Mouse (Mus musculus) midbrain, embryonic 10.5 days (tissue): ENCODE measurements around the gene Tmem39b. TPM values are rescaled to one million over a fixed set of nuclear protein-coding genes. Genes with fewer than 3 reads are reported as not detected.
"Not testable (repeated sequence)": the region's sequence is repeated elsewhere in the genome, so short reads cannot be mapped to it uniquely, and the experiment has no call there.

Experiments used
- DNase-seq: peaks from one replicate; pipeline ENCODE4 v3.0.0-alpha.2; 2017; ENCODE audit warnings: low spot score
- H3K27ac ChIP-seq: fragments of 300-500 bp; sonication (generic); replicated peaks from 2 replicates; pipeline ENCODE4 v1.5.1; 2016; ENCODE audit warnings: mild to moderate bottlenecking
- H3K27me3 ChIP-seq: fragments of 300-500 bp; sonication (generic); 2 replicates; pipeline ENCODE4 v1.6.1; 2016; ENCODE audit warnings: low read depth, mild to moderate bottlenecking; ENCODE audit not compliant: poor library complexity, severe bottlenecking
- H3K36me3 ChIP-seq: fragments of 300-500 bp; sonication (generic); 2 replicates; pipeline ENCODE4 v1.6.1; 2016; ENCODE audit warnings: mild to moderate bottlenecking, moderate library complexity
- H3K4me1 ChIP-seq: fragments of 300-500 bp; sonication (generic); 2 replicates; pipeline ENCODE4 v1.6.1; 2016
- H3K4me3 ChIP-seq: fragments of 300-500 bp; sonication (generic); 2 replicates; pipeline ENCODE4 v1.5.1; 2016; ENCODE audit warnings: mild to moderate bottlenecking, moderate library complexity
- H3K9me3 ChIP-seq: fragments of 300-500 bp; sonication (generic); replicated peaks from 2 replicates; pipeline ENCODE4 v1.6.1; 2016; ENCODE audit warnings: mild to moderate bottlenecking
- WGBS: fragments of 180-500 bp; shearing (Covaris S2); methylation state at CpG from one replicate; pipeline ENCODE4 v1.1.7; 2016; 5-methylcytosine and 5-hydroxymethylcytosine counted together
- polyA plus RNA-seq: library from polyadenylated mRNA; unstranded; fragments of >200 nt; fragmentation: Nextera tagmentation; extraction: Ambion mirVana; gene quantifications from 2 replicates; pipeline ENCODE4 v1.2.1, GENCODE M21; 2016

The Tmem39b gene
- polyA plus RNA-seq = 15.1 and 17.4 TPM in 2 replicates

DNA sequence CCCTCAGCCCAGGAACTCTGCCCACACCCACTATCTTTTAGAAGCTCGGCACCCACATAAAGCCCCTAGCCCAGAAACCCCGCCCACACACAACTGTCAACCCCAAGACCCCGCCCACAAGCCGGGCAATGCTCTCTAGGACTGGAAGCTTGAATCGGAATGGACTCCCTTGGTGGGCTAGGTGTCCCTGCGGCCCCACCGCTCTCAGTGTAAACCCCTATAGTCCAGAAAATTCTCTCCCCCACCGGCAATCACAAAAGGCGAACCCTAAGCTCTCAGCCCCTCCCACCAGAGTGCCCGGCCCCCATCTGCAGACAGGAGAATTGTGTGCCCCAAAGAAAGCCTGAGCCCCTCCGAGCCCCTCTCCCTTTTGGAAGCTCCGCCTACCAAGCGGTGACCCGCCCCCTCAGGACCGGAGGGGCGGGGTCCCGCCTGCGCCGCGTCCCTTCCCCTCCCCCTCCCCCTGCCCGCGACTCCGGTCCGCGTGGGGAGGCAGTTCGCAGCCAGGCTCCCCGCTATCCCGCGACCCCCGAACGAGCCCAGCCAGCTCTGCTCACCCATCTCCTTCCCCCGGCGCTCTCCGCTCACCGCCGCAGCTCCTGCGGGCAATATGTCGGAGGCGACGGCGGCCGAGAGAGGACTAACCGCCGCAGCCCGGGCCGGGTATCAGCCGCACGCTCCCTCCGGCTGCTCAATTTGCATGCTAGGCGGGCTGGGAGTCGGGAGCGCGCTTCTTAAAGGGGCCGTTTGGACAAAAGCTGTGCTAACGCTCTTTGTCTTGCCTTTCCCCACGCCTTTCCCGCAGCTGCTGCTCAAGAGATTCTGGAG is at the start of gene Tmem39b:
Tmem39b (minus strand) TSS at position 681 of the 828 bp plus-strand sequence.
- H3K27me3 ChIP-seq = no peaks in the 10 kb centered on the region
- WGBS = under 1% methylated on average over 57 of the region's 57 CpGs
- H3K4me1 ChIP-seq = peaks cover 23% of the 10 kb centered on the region
- H3K27ac ChIP-seq = peak within 1 kb of the TSS; percentile 96
- peak; percentile 97 for DNase-seq
- H3K36me3 ChIP-seq = peaks cover 38% of the 10 kb centered on the region
- H3K4me3 ChIP-seq = peak within 1 kb of the TSS; percentile 81
- no peaks in the 10 kb centered on the region for H3K9me3 ChIP-seq

DNA sequence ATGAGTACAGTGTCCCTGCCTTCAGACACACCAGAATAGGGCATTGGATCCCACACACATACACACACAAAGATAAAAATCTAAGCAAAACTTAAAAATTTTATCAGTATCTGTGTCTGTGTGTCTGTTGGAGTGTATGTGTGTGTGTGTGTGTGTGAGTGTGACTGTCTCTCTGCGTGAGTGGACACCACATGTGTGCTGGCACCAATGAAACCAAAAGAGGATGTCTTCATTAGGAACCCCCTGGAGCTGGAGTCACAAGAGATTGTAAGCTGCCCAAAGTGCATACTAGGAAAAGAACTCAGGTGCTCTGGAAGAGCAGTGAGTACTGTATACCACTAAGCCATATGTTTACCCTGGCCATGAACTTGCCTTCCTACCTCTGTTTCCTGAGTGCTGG is 49.5 kb upstream of the Tmem39b start:
- 88% methylated on average over 1 of the region's 1 CpGs for WGBS
- Histone ChIP-seq H3K27ac (no peak overlapping the region), H3K4me3 (no peak overlapping the region), H3K4me1 (peaks cover 25% of the 10 kb centered on the region), H3K36me3 (no peaks in the 10 kb centered on the region), H3K9me3 (no peaks in the 10 kb centered on the region), H3K27me3 (0 out of 2 replicates have a peak, but pooled peaks cover 5% of the 10 kb centered on the region)
- DNase-seq = no peak

DNA sequence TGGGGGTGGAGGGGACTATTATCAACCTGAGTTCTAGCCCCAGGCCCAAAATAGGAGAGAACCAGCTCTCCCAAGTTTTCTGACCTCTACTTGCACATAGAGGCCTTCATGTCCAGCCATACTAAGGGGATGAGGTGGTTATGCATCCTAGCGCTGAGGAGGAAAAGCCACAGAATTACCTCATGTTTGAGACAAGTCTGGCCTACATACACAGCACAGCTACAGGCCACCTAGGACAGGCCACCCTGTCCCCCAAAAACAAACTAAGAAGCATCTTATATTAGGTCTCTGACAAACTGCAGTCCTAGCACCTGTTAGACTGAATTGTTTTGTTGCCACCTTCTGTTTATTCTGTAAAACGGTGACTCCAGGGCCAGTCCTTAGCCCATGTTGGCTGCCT is 46.9 kb upstream of the Tmem39b start:
- H3K27ac ChIP-seq = peak overlapping the region; percentile 94
- 50% methylated on average over 2 of the region's 2 CpGs for WGBS
- H3K27me3 ChIP-seq = no peaks in the 10 kb centered on the region
- peaks cover 30% of the 10 kb centered on the region for H3K4me1 ChIP-seq
- no peaks in the 10 kb centered on the region for H3K9me3 ChIP-seq
- DNase-seq = no peak
- peaks cover 16% of the 10 kb centered on the region for H3K36me3 ChIP-seq
- peak overlapping the region; percentile 100 for H3K4me3 ChIP-seq

DNA sequence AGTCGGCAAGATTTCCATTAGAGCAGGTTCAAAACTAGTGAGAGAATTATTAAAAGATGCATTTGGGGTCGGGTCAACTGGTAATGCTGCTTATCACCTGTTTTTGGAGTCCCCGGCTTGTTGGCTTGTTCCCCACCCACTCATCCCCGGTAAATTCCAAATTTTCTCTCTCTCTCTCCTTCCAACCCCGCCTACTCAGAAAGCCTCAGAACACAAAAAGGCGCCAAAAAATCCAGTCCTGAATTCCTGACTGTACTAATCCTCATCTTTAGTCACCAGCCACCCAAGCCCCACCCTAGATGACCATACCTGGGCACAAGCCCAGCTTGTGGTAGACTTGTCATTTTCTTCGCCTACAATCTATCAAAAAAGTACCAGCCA is 46.4 kb upstream of the Tmem39b start:
- H3K27me3 ChIP-seq = no peaks in the 10 kb centered on the region
- DNase-seq = no peak
- H3K9me3 ChIP-seq = no peaks in the 10 kb centered on the region
- peaks cover 19% of the 10 kb centered on the region for H3K36me3 ChIP-seq
- peak overlapping the region; percentile 100 for H3K4me3 ChIP-seq
- H3K4me1 ChIP-seq = peaks cover 30% of the 10 kb centered on the region
- 9% methylated on average over 7 of the region's 7 CpGs for WGBS
- peak overlapping the region; percentile 94 for H3K27ac ChIP-seq

DNA sequence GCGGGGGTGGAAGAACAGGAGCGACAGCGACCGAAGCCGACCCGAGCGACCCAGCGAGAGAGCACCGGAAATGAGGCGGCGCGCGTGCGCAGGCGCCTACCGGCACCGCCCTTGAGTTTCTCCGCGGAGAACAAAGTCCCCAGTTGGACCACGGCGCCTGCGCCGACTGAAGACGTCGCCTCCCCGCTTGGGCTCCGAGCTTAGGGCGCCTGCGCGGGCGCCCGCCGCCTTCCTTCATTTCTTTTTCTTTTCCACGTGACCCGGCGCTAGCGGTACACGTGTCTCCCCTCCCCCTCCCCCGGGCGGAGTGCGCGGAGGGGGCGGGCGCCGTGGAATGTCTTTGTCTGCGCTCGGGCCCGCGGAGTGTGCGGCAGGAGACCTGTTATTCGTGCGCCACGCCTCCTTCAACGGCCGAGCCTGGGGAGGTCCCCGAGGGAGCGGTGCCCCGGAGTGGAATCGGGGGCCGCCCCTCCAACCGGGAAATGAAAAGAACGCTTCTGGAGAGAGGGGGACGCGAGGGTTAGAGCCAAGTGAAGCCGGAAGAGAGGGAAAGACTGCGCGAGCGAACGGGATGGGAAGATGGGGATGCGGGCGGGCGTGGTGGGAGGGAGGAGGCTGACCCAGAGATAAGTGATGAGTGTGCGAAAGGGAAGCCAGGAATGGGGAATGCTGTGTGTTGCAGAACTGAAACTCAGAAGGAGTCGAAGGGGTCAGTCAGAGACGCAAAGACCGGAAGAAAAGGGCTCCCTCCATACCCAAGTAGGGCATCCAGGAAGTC is 45.8 kb upstream of the Tmem39b start, which contains the start of gene Khdrbs1:
Khdrbs1 (minus strand) TSS at position 72 of the 778 bp plus-strand sequence.
- Histone ChIP-seq H3K36me3 (peaks cover 23% of the 10 kb centered on the region), H3K4me1 (peaks cover 30% of the 10 kb centered on the region), H3K4me3 (peak within 1 kb of the TSS; percentile 100), H3K27ac (peak within 1 kb of the TSS; percentile 94), H3K27me3 (no peaks in the 10 kb centered on the region), H3K9me3 (no peaks in the 10 kb centered on the region)
- peak; percentile 99 for DNase-seq
- 1% methylated on average over 76 of the region's 76 CpGs for WGBS

DNA sequence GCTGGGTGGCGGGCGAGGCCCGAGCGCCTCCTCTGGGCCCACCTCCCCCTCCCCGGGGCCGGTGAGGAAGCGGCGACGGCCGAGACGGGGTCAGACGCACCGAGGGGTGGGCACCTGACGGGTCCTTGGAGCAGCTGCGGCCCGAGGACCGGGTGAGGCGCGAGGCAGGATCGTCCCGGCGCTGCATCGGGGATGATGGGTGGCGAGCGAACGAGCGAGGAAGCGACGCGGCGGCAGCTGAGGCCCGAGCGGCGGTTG is 45.3 kb upstream of the Tmem39b start:
- 0% methylated on average over 34 of the region's 34 CpGs for WGBS
- Histone ChIP-seq H3K9me3 (no peaks in the 10 kb centered on the region), H3K36me3 (peaks cover 28% of the 10 kb centered on the region), H3K4me3 (peak overlapping the region; percentile 100), H3K27ac (peak overlapping the region; percentile 94), H3K4me1 (peaks cover 30% of the 10 kb centered on the region), H3K27me3 (no peaks in the 10 kb centered on the region)
- no peak for DNase-seq

DNA sequence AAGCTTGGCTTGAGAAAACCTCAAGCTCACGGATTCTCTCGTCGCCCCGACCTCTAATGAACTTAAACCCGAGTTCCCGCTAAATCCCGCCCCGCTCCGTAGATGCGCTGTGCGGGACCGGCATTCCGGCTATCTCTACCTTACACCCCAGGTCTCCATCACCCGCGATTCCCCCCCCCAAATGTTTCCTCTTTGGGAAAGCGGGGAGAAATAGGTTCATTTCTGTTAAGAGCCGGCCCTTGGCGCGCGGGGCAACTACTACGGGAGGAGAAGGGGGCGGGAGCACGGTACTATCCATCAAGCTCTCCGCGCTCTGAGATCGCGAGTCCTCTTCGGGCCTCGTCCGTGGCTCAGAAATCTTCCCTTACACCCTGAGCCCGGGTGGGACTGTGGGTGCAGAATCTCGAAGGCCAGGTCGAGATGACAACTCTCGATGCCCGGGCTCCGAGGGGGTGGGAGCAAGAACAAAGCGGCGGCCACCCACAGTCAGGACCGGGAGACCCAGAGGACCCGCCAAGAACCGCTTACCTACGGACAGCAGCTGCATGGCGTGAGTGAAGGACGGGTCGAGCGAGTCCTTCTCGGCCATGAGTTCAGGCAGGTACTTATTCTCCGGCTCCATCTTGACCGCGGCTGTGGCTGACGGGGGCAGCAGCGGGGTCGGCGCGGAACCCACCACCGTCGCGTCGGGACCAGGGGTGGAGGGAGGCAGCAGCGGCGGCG is 44.8 kb upstream of the Tmem39b start:
- Histone ChIP-seq H3K27me3 (no peaks in the 10 kb centered on the region), H3K4me3 (peak overlapping the region; percentile 100), H3K27ac (peak overlapping the region; percentile 94), H3K9me3 (no peaks in the 10 kb centered on the region), H3K36me3 (peaks cover 33% of the 10 kb centered on the region), H3K4me1 (peaks cover 30% of the 10 kb centered on the region)
- under 1% methylated on average over 62 of the region's 62 CpGs for WGBS
- peak; percentile 51 for DNase-seq

DNA sequence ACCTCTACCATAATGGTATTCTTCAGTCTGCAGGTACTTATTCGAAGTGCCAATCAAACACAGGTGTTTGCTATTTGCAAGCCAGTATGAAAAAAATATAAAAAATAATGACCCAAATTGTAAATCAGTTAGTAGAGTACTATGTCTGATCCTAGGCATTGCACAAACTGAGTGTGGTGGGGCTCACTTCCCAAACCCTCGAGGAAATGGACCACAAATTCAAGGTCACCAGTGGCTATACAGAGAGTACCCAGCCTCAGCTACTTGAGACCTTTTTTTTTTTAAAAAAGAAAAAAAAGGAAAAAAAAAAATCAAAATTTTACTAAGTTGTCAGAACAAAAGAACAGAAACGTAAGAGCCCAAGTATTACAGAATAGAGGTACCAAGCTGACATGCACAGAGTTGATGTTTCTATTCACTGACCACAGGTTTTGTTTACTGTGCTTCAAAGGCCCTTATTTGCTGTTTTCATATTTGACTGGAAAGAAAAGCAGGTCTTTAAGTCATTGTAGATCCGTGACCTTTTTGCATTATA is 42.5 kb upstream of the Tmem39b start:
- Histone ChIP-seq H3K4me1 (peaks cover 26% of the 10 kb centered on the region), H3K27me3 (no peaks in the 10 kb centered on the region), H3K4me3 (peak overlapping the region; percentile 100; the same call in 1 of the 2 replicates), H3K9me3 (no peaks in the 10 kb centered on the region), H3K36me3 (peaks cover 52% of the 10 kb centered on the region), H3K27ac (no peak overlapping the region)
- 91% methylated on average over 4 of the region's 4 CpGs for WGBS
- DNase-seq = no peak

DNA sequence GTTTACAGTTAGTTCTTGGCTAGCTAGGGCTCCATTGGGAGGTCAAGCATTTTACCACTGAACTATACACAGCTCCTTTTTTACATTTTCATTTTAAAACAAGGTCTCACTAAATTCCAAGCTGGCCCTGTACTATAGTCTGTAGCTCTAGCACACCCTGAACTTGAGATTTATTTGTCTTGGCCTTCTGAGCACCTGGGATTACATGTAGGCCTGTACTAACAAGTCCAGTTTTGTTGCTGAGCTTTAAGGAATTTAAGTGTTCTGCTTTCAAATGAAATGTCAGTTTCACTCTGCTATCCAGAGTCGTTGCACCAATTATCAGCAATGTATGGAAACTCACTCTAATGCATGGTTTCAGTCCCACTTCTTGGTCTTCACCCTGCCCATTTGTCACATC is 39.5 kb upstream of the Tmem39b start:
- H3K36me3 ChIP-seq = peaks cover 80% of the 10 kb centered on the region
- H3K27me3 ChIP-seq = no peaks in the 10 kb centered on the region
- H3K4me1 ChIP-seq = peaks cover 17% of the 10 kb centered on the region
- H3K4me3 ChIP-seq = no peak overlapping the region
- 98% methylated on average over 1 of the region's 1 CpGs for WGBS
- no peaks in the 10 kb centered on the region for H3K9me3 ChIP-seq
- no peak overlapping the region for H3K27ac ChIP-seq
- DNase-seq = no peak

DNA sequence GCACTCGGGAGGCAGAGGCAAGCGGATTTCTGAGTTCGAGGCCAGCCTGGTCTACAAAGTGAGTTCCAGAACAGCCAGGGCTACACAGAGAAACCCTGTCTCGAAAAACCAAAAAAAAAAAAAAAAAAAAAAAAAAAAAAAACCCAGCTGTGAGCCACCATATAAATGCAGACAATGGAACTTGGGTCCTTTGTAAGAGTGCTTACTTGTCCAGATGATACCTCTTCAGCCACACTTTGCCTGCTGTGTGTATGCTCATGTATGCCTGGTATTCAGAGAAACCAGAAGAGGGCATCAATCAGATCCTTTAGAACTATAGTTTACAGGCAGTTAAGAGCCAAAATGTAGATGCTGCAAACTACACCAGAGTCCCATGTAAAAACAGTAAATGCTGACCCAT is 38.8 kb upstream of the Tmem39b start:
- H3K27ac ChIP-seq, H3K4me3 ChIP-seq, H3K27me3 ChIP-seq, H3K9me3 ChIP-seq, DNase-seq: not testable (repeated sequence)
- 93% methylated on average over 4 of the region's 4 CpGs for WGBS
- Histone ChIP-seq H3K4me1 (peaks cover 15% of the 10 kb centered on the region), H3K36me3 (peaks cover 87% of the 10 kb centered on the region)

DNA sequence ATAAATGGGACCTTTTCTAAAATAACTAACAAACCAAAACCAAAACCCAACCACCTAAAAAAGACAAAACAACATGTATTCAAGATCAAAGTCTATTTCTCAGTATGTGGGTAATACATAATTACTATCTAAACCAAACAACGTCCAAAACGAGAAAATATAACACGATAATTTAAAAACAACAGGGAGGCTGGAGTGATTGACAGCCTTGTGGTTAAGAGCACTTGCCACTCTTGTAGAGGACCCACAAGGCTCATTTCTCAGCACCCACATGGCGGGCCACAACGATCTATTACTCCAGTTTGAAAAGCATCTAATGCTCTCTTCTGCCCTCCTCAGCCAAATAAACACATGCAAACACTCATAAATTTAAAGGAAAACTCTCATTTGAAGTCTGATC is 34.8 kb upstream of the Tmem39b start:
- no peaks in the 10 kb centered on the region for H3K4me1 ChIP-seq
- no peaks in the 10 kb centered on the region for H3K9me3 ChIP-seq
- H3K4me3 ChIP-seq = no peak overlapping the region
- peaks cover 93% of the 10 kb centered on the region for H3K36me3 ChIP-seq
- WGBS = 92% methylated on average over 5 of the region's 5 CpGs
- H3K27me3 ChIP-seq = no peaks in the 10 kb centered on the region
- DNase-seq = no peak
- H3K27ac ChIP-seq = no peak overlapping the region

DNA sequence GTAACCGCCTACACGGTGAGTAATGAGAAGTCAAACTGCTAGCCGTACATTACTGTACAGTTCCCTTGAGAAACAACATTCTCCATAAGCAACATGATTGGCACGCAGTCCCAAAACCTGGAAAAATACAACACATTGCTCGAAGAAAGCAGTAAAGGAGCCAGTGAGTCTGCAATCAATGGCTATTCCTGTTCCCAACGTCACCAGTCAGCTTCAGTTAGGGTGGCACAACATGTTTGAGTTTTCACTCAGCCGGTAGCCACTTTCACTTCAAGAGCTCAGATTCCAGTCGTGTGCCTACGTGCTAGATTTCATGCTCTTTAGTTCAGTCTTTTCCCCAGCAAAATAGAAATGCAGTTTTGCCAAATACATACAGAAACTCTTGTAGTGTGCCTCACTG is 19.7 kb upstream of the Tmem39b start:
- Histone ChIP-seq H3K27me3 (no peaks in the 10 kb centered on the region), H3K9me3 (no peaks in the 10 kb centered on the region), H3K4me3 (no peak overlapping the region), H3K27ac (no peak overlapping the region), H3K36me3 (peaks cover 91% of the 10 kb centered on the region), H3K4me1 (no peaks in the 10 kb centered on the region)
- no peak for DNase-seq
- WGBS = 94% methylated on average over 9 of the region's 9 CpGs
